Comparison of ENCODE assay signal across 22 mouse cellular contexts in genomic region chr5:46348448-46348847, GRCm38 (mm10).
DNase-seq lines count a peak whose midpoint lies in the region; ATAC-seq and TF ChIP-seq lines count a peak whose summit lies in the region.
"Had no signal": no experiment of that assay in that cellular context is flagged by ENCODE, and none has a peak within 500 bp of the region (broad histone marks: within the 10 kb centered on the region; RNA-seq: fewer than 3 reads in every experiment).

No protein-coding gene starts in this region.

- DNase-seq in kidney, postnatal 14 days: no peak
- DNase-seq in kidney, postnatal 0 days (ENCODE audit: low spot score): peak; percentile 21
- no peak for DNase-seq in kidney, postnatal 36 days
- peak; percentile 13 for DNase-seq in mesoderm, embryonic 11.5 days (ENCODE audit: low read depth, low spot score)
- no peak for DNase-seq in cerebellum, postnatal 14 days
- DNase-seq: adrenal gland, adult 8-10 months; adrenal gland, postnatal 25 days; cerebellum, adult 11-12 months; cerebellum, adult 8-10 months; cerebellum, postnatal 25 days; forebrain, postnatal 0 days; gastrocnemius, adult 2 months; gastrocnemius, postnatal 14 days; heart, adult 11 months had no signal

- peak; percentile 68; the same call in 1 of the 2 replicates for ATAC-seq in kidney, embryonic 14.5 days (ENCODE audit: low FRiP score, low TSS enrichment)
- no peak for ATAC-seq in kidney, postnatal 0 days (replicated peaks; ENCODE audit: low FRiP score, low read depth)
- ATAC-seq: activated CD4-positive, CD25-positive, alpha-beta regulatory T cell, adult 4 months; CD4-positive, CD25-positive, alpha-beta regulatory T cell, adult 4 months had no signal

- H3K4me2 ChIP-seq in kidney, embryonic 14.5 days (replicated peaks; ENCODE audit: low read depth, low read length): no peak overlapping the region
- H3K4me2 ChIP-seq in kidney, postnatal 0 days (ENCODE audit: low read length): no peak overlapping the region
- H3K4me2 ChIP-seq: embryonic facial prominence, embryonic 12.5 days; embryonic facial prominence, embryonic 15.5 days; heart, embryonic 11.5 days; hindbrain, embryonic 12.5 days had no signal

- TF ChIP-seq CTCF in kidney, postnatal 0 days (IDR thresholded peaks at IDR 0.05; ENCODE audit: low read depth): no peak

- no peaks in the 10 kb centered on the region for H3K27me3 ChIP-seq in kidney, embryonic 14.5 days (ENCODE audit: control insufficient read depth, insufficient read depth, low read length)
- no peaks in the 10 kb centered on the region for H3K27me3 ChIP-seq in kidney, postnatal 0 days (ENCODE audit: insufficient read depth, low read length)
- H3K27me3 ChIP-seq: embryonic facial prominence, embryonic 12.5 days; embryonic facial prominence, embryonic 15.5 days; hindbrain, embryonic 12.5 days; hindbrain, embryonic 15.5 days had no signal

- H3K4me1 ChIP-seq in kidney, embryonic 14.5 days (ENCODE audit: control insufficient read depth, insufficient read depth, low read length): no peaks in the 10 kb centered on the region
- H3K4me1 ChIP-seq in kidney, postnatal 0 days (replicated peaks; ENCODE audit: insufficient read depth, low read length): no peaks in the 10 kb centered on the region
- H3K4me1 ChIP-seq: embryonic facial prominence, embryonic 12.5 days; embryonic facial prominence, embryonic 15.5 days; hindbrain, embryonic 12.5 days had no signal

- H3K9ac ChIP-seq in kidney, embryonic 14.5 days (ENCODE audit: low read depth, low read length): no peak overlapping the region
- H3K9ac ChIP-seq in kidney, postnatal 0 days (ENCODE audit: low read depth, low read length): no peak overlapping the region
- H3K9ac ChIP-seq: embryonic facial prominence, embryonic 12.5 days; embryonic facial prominence, embryonic 15.5 days; forebrain, postnatal 0 days; hindbrain, embryonic 12.5 days had no signal

- no peak overlapping the region for H3K4me3 ChIP-seq in kidney, embryonic 14.5 days (ENCODE audit: low read length)
- H3K4me3 ChIP-seq in kidney, postnatal 0 days (replicated peaks; ENCODE audit: low read depth, low read length): no peak overlapping the region
- H3K4me3 ChIP-seq: embryonic facial prominence, embryonic 12.5 days; embryonic facial prominence, embryonic 15.5 days; gastrocnemius, adult 2 months; hindbrain, embryonic 12.5 days had no signal

- WGBS in kidney, embryonic 14.5 days: 60% methylated on average over 5 of the region's 5 CpGs
- 47% methylated on average over 5 of the region's 5 CpGs for WGBS in kidney, postnatal 0 days

- no peaks in the 10 kb centered on the region for H3K36me3 ChIP-seq in kidney, embryonic 14.5 days (ENCODE audit: control insufficient read depth, insufficient read depth, low read length)
- H3K36me3 ChIP-seq in kidney, postnatal 0 days (ENCODE audit: insufficient read depth, low read length): no peaks in the 10 kb centered on the region
- H3K36me3 ChIP-seq: embryonic facial prominence, embryonic 12.5 days; embryonic facial prominence, embryonic 15.5 days; hindbrain, embryonic 12.5 days; hindbrain, embryonic 15.5 days had no signal

- no peaks in the 10 kb centered on the region for H3K9me3 ChIP-seq in kidney, embryonic 14.5 days (ENCODE audit: control insufficient read depth, low read length)
- H3K9me3 ChIP-seq in kidney, postnatal 0 days (replicated peaks; ENCODE audit: low read length): no peaks in the 10 kb centered on the region
- H3K9me3 ChIP-seq: embryonic facial prominence, embryonic 12.5 days; embryonic facial prominence, embryonic 15.5 days; hindbrain, embryonic 12.5 days; hindbrain, embryonic 15.5 days had no signal

- H3K27ac ChIP-seq in kidney, embryonic 14.5 days (ENCODE audit: low read depth, low read length): no peak overlapping the region
- no peak overlapping the region for H3K27ac ChIP-seq in kidney, postnatal 0 days
- H3K27ac ChIP-seq: embryonic facial prominence, embryonic 12.5 days; embryonic facial prominence, embryonic 15.5 days; gastrocnemius, adult 2 months; hindbrain, embryonic 12.5 days; hindbrain, embryonic 15.5 days had no signal

Comparison
In these comparisons a context has a peak if more than half of its experiments do, and no peak if none do; other contexts are left out.
1. DNase-seq: peak in kidney, postnatal 0 days (single experiment) and mesoderm, embryonic 11.5 days (single experiment); none in kidney, postnatal 14 days (single experiment), kidney, postnatal 36 days (0 of 2) and cerebellum, postnatal 14 days (0 of 2).